Mouse (Mus musculus) cerebellum, adult 2 months (tissue): ENCODE results near the gene Nop53.

ENCODE experiments used
- CTCF ChIP-seq: fragments of 200-500 bp; IDR thresholded peaks from 2 replicates; pipeline ENCODE4 v1.5.1; 2011; ENCODE audit warnings: low read depth, mild to moderate bottlenecking, control low read depth, low read length, moderate library complexity, borderline replicate concordance; ENCODE audit not compliant: insufficient read depth
- POLR2A ChIP-seq: fragments of 200-500 bp; IDR thresholded peaks from 2 replicates; pipeline ENCODE4 v1.6.1; 2011; ENCODE audit warnings: low read length, control low read depth, borderline replicate concordance; ENCODE audit not compliant: insufficient read depth

GRCm38 (mm10) chr7:15921796-15922195 lies 24.1 kb downstream of the Nop53 start:
- no peak for TF ChIP-seq POLR2A
- TF ChIP-seq CTCF, result no peak
